ENCODE assay signal across 16 mouse cellular contexts in the genomic region with DNA sequence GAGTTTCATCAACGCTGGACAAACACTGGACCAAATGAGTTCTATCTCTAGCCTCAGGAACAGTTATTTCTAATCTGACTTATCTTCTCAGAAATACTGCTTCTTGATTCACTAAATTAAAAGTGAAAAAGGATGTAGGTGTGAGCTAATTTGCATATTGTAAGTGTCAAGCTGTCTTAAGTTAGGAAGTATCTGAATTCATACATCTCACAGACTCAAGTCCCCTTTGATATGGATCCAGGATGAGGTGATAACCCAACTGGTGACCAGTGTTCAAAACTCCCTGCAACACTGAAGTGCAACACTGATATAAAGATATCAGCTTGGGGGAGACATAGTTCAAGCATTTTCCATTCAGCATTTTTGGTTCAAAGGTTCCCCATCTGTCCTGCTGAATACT.
"Had no signal": no experiment of that assay in that cellular context is flagged by ENCODE, and none has a peak within 500 bp of the region (broad histone marks: within the 10 kb centered on the region; RNA-seq: fewer than 3 reads in every experiment).

No protein-coding gene starts in this region.

- DNase-seq: gastrocnemius, postnatal 14 days; gastrocnemius, postnatal 36 days; heart, adult 11 months; heart, adult 2 months; heart, postnatal 14 days; heart, postnatal 36 days; kidney, adult 18-20 months; kidney, adult 8-10 months; kidney, postnatal 10 days; kidney, postnatal 25 days; kidney, postnatal 4 days; left cerebral cortex, postnatal 4 days had no signal

- ATAC-seq: hindbrain, postnatal 0 days; intestine, embryonic 15.5 days; intestine, postnatal 0 days; liver, embryonic 12.5 days had no signal
